Mouse (Mus musculus): Measurements from ENCODE around the gene Psmc3ip. TPM values are rescaled to one million over a fixed set of nuclear protein-coding genes. Genes with fewer than 3 reads are reported as not detected.

The Psmc3ip gene
- total RNA-seq, 2 experiments from 2014 or later: 1.5 to 1.7 TPM

DNA sequence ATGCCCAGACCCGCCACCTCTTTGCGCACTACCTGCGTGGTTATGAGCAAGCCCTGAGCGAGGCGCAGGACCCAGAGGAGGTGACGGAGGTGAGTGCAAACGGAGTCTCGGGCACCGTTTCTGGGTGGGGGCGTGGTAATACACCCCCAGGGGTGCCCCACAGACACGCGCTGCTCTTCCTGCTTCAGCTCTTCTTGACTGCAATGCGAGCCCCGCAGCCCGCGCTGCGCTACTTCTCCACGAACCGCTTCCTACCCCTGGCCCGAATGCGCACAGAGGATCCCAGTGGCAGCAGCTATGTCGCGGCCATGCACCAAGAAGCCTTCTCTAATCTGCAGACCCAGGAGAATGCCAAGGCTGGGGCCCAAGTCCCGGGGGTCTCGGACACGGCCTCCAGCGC is 15.5 kb downstream of the Psmc3ip start:
- no peak for DNase-seq

DNA sequence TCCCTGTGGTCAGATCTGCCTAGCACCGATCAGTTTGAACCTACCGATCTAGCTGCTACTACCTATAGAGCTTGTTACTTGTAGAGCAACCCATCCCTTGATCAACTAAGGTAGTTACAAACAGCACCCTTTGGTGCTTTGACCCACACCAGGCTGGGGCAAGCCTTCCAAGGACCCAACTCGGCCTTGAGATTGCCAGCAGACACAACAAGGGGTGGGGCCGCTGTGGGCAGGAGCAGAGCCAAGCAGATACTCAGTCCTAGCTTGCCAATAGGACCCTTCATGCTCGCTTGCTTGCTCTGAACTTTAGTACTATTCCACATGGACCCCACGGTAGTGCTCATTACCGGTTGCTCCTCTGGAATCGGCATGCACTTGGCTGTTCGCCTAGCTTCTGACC is 17.1 kb downstream of the Psmc3ip start, which contains the start of gene Hsd17b1:
Hsd17b1 (plus strand) TSS at position 291 of the 400 bp plus-strand sequence.
- DNase-seq: no peak

DNA sequence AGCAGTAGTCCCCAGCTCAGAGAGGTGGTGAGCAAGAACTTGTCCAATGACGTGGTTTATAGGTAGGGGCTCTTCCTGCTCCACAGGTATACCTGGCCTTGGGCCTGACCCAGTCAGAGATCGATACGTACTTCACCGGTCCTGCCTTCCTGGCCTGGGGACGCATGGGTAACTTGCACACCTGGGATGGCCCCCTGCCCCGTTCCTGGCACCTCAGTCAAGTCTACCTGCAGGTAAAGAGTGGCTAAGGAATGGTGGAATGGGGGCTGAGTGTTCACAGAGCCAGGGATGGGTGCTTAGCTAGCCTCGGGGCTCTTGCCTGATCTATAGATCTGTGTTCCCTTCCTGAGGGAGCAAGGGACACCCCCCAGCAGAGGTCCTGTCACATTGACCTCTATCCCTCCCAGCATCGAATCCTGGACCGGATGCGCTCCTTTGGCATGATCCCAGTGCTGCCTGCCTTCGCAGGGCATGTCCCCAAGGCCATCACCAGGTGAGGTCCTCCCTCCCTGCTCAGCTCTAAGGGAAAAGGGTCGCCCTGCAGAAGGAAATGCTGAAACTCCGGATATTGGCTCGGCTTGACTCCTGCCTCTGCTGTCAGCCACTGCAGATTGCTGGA is 23.3 kb downstream of the Psmc3ip start:
- DNase-seq: no peak

DNA sequence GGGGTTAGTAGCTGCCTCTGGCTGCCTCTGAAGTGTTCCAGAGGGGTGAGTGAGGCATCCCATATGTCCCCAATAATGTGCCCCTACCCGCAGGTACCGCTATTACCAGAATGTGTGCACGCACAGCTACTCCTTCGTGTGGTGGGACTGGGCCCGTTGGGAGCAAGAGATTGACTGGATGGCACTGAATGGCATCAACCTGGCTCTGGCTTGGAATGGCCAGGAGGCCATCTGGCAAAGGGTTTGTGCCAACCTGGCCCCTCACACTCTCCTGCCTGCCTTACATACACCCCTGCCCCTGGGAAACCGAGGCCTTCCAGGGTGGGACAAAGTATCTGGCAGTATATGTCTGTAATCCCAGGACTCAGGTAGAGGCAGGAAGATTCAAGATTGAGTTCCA is 24.2 kb downstream of the Psmc3ip start:
- no peak for DNase-seq

DNA sequence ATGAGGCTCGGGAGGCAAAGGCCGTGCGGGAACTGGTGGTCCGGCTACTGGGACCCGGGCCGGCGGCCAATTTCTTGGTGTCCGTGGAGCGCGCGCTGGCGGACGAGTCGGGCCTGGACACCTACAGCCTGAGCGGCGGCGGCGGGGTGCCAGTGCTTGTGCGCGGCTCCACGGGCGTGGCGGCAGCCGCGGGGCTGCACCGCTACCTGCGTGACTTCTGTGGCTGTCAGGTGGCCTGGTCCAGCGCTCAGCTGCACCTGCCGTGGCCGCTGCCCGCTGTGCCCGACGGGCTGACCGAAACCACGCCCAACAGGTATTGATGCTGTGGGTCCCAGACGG is 25.1 kb downstream of the Psmc3ip start:
- no peak for DNase-seq

DNA sequence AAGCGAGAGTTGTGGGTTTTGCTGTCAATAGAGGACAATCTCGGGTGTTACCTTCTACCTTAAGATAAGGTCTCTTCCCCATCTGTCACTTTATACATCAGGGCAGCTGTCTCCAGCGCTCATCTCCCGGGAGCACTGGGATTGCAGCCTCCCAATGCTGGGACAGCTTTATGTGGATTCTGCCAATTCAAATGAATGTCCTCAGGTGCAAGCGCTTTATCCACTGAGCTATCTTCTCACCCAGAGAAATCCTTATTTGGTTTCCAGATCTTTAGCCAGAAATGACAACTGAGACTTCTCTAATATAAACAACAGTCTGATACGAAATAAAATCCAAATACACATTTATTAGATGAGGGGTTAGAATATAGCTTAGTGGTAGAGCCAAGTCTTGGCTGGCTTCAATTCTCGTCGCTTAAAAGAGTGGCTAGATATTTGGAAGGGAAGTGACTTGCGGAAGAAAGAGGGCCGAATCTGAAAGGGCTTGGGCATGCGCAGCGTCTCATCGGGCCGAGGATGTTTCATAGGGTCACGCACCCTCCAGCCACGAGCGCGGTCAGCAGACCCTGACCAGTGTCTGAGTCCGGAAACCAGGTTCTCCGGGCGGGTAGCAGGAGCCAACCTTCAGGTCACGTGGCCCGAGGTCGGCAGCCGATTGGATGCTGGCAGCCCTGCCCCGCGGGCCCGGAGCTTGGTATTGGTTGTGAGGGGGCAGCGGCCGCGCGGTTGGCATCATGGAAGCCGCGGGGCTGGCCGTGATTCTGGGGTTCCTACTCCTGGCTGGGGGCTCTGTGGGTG is 25.6 kb downstream of the Psmc3ip start, which contains the start of gene Naglu:
Naglu (plus strand) TSS at position 622 of the 798 bp plus-strand sequence.
- peak; percentile 97 for DNase-seq

DNA sequence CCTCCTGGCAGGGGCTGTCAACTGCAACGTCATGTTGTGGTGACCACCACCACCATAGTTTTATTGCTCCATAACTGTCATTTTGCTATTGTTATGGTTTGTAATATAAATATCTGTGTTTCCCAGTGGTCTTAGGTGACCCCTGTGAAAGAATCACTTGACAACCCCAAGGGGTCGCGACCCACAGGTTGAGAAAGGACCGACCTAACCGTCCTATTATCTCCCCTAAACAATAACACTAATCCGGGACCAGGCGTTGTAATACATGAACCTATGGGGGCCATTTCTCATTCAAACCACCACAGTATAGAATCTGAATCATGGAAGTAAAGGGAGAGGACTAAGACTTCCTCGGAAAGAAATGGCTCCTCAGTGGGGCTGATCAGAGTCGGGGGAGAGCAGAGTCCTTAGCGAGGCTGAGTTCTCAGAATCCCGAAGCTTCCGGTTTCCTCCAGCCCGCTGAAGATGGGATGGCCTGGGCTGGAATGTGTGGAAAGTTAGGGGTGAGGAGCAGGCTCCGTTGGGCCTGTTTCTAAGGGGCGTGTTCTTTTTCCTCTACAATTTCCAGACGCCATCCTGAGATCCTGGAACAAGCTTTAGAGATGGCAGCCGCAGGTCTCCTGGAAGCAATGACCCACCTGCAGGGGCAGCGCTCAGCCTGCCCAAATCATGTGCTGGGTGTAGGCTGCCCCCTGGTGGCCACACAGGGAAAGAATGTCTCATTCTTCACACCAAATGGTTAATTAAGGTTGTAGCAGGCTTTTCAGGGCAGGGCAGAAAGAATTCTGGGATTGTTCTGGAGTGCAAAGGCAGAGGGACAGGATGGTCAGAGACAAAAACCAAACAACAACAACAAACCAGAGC is 28.5 kb downstream of the Psmc3ip start:
- DNase-seq: peak; percentile 69

DNA sequence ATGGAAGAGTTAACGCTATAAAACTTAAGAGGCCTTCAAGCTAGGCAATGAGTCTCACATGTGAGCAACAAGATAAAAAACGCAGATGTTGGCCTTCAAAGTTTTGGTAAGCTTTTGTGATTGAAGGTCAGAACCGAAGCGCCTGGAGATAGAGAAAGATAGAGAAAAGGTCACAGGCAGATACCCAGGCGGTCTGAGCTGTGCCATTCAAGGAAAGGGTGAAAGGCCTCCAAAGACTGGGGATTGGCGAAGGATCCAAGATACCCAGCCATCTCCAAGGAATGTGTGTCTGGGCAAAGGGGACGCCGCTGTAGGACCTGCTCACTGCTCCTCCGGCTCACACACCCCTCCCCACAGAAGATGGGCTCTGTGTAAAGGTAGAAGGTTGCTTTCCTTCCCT is 30.2 kb downstream of the Psmc3ip start:
- no peak for DNase-seq

DNA sequence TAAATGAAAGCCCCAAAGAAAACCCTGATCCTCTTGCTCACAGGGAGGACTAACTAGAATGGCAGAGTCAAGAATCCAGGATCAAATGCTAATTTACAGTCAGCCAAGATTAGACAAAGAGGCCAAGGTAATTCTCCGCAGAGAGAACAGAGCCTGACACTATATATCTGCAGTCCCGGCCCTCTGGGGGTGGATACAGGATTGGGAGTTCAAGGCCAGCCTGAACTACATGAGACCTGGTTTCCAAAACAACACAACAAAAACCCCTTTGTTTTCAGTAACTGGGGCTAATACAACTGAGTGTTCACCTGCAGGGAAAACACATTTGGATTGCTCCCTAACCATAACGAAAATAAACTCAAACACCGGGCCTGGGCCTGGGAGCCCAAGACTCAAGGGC is 30.8 kb downstream of the Psmc3ip start:
- DNase-seq: no peak

DNA sequence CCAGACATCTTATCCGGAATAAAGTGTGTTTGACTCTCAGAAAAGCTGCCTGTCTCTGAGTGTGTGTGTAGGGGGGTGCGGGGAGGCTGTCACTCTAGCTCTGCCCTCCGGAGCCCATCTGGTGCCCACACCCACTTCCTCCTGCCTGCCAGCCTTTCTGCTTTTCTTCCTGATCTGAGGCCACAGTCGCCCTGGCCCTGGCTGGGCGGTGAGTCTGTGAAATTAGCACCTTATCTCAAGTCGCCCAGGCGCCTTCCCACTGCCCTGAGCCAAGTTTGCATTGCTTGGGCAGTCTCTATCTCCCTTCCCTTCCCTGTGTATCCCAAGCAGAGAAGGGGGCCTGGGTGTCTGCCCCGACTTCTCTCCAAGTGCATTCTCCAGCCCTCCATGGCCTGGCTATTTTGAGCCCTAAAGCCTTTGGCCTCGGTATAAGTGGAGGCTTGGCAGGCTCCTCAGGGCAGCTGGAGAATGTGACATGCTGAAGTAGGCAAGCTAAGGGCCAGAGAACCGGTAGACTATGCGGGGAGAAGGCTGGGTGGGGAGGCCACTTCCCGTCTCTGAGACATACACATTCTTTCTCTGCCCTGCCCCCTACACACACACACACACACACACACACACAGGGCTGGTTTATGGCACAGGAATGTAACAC is 31.4 kb downstream of the Psmc3ip start:
- DNase-seq: peak; percentile 78

DNA sequence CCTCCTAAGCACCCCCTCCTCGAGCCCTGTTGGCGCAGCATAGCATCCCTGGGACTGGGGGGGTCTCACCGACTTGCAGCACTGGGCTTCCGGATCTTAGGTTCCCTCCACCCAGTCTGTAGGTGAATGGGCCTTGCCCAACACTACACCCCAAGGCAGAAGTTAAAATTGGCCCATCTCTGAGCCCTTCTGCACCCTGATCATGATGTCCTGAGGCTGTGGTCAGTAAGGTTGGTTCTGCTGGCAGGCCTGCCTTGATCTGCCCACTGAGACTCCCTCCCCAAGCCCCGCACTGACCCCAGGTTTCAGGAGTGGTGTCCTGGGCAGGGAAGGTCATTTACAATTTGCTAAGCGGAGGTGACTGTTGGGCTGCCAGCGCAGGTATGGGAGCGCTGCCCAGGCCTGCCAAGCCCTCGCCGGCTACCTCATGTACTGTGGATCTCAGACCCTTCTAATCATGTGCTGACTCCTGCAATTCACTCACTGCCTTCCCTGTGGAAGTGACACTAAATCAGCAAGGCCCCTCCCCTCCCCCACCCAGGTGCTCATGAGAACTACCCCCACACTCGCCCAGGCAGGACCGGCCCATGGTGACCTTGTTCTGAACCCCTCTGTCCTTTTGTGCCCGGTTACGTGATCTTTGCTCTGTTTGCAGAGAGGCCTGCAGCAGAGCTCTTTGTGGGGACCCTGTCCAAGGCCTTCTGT is 32.1 kb downstream of the Psmc3ip start:
- DNase-seq: peak; percentile 50

DNA sequence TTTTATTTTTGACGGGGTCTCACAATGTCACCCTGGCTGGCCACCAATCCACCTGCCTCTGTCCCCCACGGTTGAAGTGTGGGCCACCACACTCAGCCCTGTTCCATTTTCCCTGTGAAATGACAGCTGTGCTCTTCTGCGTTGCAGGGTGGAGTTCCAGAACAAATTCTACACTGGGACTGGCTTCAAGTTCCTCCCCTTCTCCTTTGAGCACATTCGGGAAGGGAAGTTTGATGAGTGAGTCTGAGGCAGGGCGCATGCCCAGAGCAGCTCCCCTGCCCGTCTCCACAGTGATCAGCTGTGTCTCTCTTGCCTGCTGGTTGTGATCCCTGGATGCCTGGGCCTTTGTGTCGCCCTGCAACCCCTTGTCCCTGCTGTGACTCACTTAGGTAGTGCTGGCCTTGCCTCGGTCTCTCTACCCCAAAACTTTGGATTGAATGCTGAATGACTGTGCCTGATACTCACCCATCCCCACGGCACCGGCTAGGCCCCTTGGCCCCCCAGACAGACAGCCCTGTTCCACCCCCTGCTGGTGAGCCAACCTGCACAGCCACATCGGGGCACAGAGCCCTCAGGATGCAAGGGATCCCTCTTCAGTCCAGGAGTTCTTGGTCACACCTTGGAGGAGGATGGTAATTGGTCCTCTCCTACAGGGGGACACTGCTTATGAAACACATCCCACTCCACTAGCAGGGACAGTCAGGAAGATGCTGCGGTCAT is 32.9 kb downstream of the Psmc3ip start:
- DNase-seq: peak; percentile 81

DNA sequence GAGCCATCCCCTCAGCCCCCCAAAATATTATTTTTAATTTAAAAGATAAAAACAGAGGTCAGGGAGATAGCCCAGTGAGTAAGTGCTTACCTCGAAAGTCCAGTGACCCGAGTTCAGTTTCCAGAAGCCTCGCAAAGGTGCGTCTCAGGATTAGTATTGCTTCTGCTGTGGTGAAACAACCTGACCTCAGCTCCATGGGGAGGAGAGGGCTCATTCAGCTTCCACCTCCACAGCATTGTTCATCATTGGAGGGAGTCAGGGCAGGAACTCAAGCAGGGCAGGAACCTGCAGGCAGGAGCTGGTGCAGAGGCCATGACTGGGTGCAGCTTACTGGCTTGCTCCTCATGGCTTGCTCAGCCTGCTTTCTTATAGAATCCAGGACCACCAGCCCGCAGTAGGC is 34.2 kb downstream of the Psmc3ip start:
- DNase-seq: no peak

DNA sequence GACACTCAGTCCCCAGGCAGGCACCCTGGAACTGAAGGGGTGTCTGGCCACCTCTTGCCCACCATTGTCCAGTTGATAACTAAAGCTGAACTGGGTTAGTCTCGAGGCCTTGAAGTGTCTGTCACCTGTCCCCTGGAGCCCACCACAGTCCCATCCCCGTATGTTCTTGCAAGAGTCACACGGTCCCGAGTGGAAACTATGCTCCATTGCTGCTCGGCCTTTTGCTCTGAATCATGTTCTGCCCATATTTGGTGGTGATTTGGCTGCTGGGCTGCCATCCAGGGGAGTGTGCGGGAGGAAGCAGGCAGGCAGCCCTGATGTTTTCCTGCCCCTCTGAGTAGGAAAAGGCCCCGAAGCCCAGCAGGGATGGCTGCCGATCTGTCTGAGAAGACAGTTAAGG is 35.1 kb downstream of the Psmc3ip start:
- peak; percentile 77 for DNase-seq

DNA sequence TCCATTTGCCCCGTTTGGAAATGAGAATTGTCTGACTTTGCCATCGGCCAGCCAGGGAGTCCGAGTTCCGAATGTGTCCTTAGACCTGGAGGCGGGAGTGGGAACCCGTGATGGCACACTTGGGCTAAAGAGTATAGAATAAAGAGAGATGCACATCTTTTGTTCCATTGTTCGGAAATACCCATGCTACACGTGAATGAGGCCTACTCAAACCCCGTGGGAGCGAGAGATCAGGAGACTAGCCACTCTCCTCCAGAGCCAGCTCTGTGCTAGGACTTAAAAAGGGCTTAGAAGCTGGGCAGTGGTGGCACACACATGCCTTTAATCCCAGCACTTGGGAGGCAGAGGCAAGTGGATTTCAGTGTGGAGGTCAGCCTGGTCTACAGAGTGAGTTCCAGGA is 35.8 kb downstream of the Psmc3ip start:
- DNase-seq: no peak

DNA sequence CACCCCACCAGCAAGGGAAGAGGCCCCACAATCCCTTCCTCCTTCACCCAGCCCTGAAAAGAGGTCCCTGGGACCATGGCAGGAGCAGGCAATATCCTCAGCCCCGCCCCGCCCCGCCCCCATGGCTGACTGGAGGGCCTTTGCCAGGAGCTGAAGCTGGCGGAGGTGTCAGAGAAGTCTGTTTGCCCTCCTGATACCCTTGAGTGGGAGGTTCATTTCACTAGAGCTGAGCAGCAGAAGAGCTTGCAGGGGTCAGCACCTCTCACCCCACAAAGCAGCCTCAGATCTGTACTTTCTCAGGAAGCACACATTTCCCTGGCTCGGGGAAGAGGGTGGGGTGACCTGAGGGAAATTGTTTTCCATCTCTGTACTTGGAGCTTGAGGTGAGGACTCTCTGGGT is 36.5 kb downstream of the Psmc3ip start:
- peak; percentile 61 for DNase-seq

DNA sequence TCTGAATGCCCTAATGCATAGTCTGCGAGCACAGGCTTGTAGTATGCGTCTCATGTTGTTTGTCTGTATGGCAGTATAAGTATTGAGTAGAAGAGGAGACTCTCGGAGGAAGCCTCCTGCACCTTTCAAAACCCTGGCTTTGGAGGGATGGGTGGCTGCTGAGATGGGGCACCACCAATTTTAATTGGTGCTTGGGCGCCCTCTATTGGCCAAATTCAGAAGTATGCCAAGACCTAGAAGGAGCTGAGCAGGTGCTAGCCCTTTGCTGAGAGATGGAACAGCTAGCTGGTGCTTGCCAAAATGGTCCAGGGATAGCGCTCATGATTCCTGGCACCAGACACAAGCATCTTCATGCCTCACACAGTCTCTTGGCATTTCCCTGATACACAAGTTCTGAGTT is 37.4 kb downstream of the Psmc3ip start:
- DNase-seq: peak; percentile 82

DNA sequence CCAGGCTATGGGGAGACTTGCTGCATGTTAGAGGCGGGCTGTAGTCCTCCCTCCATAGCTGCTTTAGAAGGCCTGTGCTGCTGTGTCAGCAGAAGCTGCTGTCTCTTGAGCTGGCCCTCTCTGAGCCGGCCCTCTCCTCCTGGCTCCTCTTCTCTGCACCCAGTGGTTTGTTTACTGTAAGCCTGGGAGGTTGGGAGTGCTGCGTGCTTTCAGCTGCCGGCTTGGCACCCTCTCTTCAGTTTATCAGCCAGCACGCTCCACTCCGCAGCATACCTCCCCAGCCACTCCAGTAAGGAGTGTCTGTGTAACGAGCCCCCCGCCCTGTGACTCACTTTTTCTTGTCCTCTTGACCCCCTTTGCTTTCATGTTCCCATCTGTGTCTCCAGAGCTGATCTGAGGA is 38.4 kb downstream of the Psmc3ip start:
- DNase-seq: peak; percentile 72

DNA sequence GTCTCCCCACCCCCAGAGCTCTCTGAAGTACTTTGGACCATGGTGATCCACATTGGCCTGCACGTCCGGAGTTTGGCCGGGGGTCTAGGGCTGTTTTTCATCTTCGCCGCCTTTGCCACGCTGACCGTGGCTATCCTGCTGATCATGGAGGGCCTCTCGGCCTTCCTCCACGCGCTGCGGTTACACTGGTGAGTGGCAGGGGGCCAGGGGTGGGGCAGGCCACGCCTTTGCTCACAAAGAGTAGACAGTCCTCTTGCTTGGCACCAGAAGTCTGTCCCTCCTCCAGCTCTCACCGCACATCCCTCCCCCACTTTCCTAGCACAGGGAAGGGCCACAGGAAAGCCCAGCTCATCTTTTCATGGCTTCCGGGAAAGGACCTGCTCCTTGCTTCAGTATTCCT is 39.8 kb downstream of the Psmc3ip start:
- DNase-seq: no peak

DNA sequence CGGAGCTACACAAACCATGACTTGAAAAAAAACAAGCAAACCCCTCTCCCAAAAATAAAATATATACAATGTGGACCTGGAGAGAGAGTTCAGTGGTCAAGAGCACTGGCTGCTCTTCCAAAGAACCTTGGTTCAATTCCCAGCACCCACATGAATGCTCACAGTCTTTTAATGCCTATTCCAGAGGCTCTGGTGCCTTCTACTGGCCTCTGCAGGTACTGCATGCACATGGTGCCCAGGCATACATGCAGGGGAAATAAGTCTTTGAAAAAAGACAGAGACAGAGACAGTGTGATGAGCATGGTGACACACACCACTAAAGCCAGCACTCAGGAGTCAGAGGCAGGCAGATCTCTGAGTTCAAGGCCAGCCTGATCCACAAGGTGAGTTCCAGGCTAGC is 41.3 kb downstream of the Psmc3ip start:
- DNase-seq: no peak

Measured in gastrocnemius, postnatal 25 days (tissue).